Mouse (Mus musculus) embryonic fibroblast, embryonic 13.5 days (primary cell): ENCODE data around the gene Tmem262.

Experiments
- CTCF ChIP-seq: IDR thresholded peaks from 2 replicates; pipeline ENCODE4 v1.5.1; 2011; ENCODE audit warnings: mild to moderate bottlenecking, control low read depth, low read length, moderate library complexity, borderline replicate concordance; ENCODE audit not compliant: insufficient read depth
- POLR2A ChIP-seq: IDR thresholded peaks from 2 replicates; pipeline ENCODE4 v1.6.1; 2011; ENCODE audit warnings: low read depth, mild to moderate bottlenecking, control low read depth, low read length, moderate library complexity

- TF ChIP-seq POLR2A (no peak), CTCF (no peak)
Measured at GRCm38 (mm10) chr19:6056696-6057095, 23.1 kb upstream of the Tmem262 start.
